Mouse (Mus musculus) hindlimb bud, embryonic 11.5 days (tissue): ENCODE results near the gene 1700020D05Rik.
"Not testable (repeated sequence)": the region's sequence is repeated elsewhere in the genome, so short reads cannot be mapped to it uniquely, and the experiment has no call there.

Experiments
- DNase-seq: peaks from one replicate; pipeline ENCODE4 v3.0.0-alpha.2; 2012; ENCODE audit warnings: low read depth, low spot score; ENCODE audit errors: extremely low spot score

Gene 1700020D05Rik

DNA sequence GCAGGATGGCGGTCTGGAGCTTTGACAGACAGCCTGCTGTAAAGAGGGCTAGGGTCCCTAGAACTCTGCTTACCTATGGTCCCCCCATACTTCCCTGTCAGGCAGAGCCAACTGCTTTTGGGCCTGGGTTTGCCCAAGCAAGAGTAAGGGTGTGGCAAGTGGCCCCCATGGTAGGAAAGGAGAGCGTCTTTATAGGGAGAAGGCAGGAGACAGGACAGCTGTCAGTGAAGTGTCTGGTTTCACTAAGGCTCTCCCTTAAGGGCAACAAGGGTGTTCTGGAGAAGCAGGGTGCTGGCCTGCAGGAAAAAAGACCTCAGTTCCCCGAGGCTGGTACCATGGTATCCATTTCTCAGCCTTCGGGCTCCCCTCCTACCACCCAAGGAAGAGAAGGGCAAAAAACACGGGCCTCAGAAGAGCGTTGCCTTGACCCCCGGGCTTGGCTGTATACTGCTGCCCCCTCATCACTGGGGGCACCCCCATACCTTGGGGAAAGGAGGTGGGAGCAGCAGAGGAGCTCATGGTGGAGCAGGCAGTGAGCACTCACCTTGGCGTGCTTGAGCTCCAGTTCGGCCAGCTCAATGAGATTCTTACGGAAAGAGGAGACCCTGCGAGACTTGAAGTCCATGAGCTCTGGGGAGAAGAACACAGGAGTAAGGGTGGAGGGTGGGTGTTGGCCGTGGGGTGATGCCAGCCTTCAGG is 8.1 kb downstream of the 1700020D05Rik start:
- DNase-seq: no peak

DNA sequence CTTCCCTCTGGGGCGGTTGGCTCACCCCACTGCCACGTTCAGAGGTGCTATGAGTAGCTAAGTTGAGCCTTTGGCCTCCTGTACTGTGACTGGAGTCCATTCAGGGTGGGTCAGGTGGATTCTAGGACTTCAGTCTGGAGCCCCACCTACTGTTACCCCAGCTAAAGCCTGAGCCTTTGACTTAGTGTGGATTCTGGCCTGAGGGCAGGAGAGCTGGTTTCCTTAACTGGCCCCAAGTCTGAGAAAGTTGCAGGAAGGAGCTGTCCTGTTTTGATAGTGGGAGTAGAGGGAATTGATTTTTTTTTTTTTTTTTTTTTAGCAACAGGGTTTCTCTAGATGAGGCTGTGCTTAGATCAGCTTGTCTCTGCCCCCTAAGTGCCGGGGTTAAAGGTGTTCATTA is 9.3 kb downstream of the 1700020D05Rik start:
- no peak for DNase-seq

DNA sequence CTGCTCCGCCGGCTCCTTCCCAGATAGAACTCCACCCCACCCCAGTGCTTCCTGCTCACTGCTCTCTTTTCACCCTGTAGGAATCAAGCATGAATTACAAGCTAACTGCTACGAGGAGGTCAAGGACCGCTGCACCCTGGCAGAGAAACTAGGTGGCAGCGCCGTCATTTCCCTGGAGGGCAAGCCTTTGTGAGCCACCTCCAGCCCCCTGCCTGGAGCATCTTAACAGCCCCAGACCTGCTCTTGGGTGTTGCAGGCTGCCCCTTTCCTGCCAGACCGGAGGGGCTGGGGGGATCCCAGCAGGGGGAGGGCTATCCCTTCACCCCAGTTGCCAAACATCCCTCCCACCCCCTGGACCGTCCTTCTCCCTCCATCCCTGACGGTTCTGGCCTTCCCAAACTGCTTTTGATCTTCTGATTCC is 10.3 kb downstream of the 1700020D05Rik start:
- not testable (repeated sequence) for DNase-seq

DNA sequence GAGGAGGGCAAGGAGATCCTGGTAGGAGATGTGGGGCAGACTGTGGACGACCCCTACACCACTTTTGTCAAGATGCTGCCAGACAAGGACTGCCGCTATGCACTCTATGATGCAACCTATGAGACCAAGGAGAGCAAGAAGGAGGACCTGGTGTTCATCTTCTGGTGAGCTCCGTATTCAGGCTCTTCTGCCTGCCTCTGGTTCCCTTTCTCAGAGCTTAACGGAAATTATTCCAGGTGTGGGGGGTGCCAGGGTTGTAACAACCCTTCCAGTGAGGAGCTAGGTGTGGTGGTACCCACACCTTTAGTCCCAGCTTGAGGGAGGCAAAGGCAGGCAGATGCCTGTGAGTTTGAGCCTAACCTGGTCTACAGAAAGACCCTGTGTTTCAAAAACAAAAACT is 10.9 kb downstream of the 1700020D05Rik start:
- no peak for DNase-seq

DNA sequence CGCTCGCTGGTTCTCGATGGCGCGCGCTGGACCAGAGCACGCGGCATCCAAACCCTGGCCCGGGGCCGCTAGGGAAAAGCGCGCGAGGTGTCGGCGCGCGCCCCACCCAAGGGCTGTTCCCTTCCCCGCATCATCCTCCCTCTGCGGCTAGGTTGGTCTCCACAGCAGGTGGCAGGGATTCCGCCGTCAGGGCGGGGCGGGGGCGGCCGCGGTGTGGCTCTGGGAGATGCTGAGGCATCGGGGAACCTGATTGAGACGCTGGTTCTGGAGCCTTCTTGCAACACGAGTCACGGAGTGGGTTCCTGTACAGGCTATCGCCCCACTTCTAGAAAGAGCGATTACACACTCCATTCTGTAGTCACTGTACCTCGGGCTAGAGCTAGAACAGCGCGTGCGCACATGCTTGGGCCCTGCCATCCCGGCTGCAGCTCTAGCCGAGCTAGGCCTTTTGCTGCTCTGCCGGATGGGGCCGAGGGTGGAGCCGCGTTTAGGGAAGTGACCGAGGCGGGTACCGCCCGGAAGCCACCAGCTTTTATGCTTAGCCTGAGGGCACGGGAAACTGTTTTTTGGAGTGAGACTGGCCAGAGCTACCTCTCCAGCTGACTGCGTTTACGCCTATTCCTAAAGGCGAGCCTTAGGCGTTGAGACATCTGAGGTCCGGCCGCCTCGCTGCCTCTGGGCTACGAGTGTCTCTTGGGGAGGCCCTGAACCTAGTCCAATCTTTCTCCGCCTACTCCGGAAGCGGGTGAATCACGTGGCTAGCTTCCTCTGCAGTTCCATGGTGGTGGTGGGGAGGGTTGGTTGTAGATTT is 12.5 kb downstream of the 1700020D05Rik start:
- DNase-seq: no peak

DNA sequence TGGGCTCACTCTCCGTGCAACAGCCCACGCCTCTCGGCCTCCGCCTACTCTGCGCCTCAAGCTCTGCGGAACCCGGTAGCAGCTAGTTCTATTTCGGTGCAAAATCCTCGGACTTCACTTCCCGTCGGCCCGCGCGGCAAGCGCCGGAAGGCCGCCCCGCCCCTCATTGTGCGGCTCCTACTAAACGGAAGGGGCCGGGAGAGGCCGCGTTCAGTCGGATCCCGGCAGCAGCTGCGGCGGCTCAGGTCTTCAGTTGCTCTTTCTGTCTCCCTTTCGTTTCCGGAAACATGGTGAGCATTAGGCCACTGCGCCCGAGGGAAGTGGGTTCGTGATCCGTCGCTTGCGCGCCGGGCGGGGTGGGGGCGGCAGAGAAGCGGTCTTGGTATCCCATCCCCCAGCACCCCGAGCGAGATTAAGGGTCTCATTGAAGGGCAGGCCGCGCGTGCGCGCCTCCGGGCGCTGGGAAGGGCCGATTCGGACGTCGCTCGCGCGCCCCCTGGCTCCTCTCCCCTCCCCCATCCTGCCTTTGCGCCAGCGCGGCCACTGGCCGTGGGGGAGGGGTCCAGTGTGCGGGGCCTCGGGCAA is 13.2 kb downstream of the 1700020D05Rik start, which contains the start of gene Cfl1:
Cfl1 (plus strand) TSS at position 143 of the 585 bp plus-strand sequence.
- DNase-seq: peak; percentile 88

DNA sequence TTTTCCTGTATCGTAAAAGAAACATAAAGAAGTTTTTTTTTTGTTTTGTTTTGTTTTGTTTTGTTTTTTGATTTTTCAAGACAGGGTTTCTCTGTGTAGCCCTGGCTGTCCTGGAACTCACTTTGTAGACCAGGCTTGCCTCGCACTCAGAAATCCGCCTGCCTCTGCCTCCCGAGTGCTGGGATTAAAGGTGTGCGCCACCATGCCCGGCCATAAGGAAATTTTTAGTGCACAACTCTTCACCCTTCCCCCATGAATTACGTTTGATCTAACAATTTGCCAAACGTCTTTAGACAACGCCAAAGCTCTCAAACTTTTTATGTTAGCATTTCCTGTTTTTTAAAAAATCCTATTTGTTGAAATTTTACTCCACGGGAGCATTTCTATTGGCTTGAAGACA is 13.9 kb downstream of the 1700020D05Rik start:
- not testable (repeated sequence) for DNase-seq

DNA sequence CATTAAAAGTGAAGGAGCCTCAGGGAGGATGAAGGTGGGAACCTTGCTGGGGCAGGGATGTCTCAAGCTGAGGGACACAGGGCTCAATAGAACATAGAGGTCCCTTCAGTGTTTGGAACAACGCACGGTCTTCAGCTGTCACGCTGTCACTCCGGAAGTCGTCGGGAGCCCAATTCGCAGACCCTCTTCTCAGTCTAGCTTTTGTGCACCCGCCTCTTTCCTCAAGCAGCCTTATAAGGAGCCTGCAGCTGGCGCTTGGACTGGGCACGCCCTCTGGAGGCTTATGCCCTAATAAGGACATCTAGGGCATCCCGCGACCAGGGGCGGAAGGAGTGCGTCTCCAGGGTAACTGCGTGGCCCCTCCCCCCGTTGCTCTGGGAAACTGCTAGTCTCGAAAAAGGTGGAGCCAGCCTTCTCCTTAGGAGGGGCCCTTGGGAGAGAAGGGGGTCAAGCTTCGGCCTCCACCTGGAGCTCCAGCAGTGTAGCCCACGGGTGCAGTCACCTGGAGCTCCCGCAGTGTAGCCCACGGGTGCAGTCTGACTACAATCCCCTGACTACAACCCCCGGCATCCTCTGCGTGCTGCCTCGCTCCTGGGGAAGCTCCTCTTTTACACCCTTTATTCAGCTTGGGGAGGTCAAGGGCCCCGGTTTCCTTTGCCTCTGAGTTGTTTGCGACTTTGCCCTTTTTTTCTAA is 14.6 kb downstream of the 1700020D05Rik start:
- peak; percentile 89 for DNase-seq

DNA sequence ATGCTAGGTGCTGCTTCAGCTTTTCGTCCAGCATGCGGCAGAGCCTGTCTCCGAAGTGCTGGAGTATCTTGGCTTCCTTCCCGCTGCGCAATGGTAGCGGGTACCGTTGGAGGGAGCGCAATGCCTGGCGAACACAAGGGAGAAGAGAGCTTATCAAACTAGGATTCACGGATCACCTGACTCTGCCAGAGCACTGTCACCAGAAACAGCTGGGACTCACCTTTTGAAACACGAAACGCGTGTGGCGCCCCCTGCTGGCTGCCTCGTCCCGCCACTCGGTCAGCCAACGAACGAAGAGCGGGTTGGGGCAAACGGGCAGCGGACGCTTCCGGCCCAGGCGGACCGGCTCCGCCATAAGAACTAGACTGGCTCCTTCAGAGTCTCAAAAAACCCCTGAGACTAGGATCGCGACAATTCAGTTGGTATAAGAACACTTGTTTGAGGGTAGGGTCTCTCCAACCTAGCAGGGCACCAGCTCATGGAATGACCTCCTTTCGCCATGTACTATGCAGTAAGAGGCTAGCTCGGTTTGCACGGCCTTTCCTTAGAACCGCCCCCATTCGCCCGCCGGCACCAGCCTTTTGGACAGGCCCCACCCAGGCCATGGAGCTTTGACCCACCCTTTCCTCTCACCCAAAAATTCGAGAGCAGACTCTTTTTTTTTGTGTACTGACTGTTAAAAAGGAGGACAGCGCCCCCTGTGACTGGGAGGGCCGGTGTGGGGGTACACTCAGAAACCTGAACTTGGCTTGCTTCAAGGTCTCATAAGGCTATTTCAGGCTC is 15.6 kb downstream of the 1700020D05Rik start, which contains the start of gene Mus81:
Mus81 (minus strand) TSS at position 635 of the 783 bp plus-strand sequence.
- DNase-seq: peak; percentile 83

DNA sequence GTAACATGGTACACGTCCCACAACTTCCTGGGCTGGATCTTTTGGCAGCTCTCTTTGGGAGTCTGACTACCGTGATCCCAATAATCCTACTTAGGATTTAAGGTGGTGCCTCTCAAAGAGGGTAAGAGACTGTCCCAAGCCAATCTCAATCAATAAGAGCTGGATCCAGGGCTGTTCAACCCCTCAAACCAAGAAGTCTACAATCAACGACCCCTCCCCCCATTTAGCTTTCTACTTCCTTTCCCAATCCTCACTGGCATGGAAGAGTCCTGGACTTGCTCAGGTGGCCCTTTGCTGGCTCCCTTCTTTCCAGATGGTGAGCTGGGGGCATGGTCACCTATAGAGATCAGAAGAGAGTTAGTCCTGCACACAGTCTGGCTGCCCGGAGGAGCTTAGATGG is 16.8 kb downstream of the 1700020D05Rik start:
- no peak for DNase-seq

DNA sequence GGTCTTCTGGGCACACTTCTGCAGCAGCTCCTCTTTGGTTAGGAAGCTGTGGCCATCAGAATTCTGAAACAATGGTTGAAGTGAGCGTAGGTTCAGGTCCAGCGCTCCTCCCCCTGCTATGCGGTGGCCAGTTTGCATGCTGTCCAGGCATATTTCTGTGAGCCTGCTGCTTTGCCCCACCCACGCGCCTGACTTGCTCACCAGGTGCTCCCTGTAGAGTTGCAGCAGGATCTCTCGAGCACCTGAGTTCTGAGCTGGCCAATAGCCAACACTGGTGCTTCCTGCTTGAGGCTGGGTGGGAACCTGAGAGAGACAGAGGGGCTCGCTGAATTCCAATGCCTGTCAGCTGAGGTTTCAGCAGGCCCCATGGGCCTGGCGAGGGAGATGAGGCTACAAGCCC is 17.3 kb downstream of the 1700020D05Rik start:
- DNase-seq: no peak

DNA sequence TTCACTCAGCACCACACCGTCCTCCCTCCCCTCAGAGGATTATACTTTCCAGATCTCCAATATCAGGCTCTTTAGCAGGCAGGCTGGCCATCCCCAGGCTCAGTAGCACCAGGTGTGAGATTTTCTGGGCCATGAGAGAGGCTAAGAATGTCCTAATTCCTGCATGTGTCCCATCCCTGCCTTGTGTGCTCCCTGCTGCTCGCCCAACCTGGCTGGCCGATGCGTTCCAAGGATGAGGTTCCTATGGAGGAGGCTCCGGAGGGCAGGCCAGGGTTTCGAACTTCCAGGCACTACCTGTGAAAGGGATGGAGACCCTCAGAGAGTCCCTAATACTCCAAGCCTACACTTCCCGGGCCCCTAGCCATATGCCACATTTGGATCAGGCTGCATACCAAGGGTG is 17.8 kb downstream of the 1700020D05Rik start:
- DNase-seq: no peak

DNA sequence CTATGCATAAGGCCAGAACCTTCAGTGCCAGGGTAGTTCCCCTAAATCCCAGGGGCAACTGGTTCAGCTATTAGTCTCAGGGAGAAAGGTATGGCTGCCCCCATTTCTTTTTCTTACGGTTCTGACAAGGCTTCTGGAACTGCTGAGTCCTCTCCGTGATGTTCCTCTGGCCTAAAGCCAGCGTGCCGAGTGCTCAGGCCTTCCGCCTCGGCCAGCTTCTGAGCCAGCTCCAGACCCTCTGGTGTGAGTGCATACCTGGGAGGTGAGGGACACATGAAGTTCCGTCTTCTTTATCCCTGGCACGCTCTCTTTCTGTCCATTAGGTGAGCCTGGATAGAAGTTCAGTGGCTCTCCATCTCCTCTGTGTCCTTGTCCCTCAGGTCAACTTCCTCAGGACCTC is 18.2 kb downstream of the 1700020D05Rik start:
- DNase-seq: no peak

DNA sequence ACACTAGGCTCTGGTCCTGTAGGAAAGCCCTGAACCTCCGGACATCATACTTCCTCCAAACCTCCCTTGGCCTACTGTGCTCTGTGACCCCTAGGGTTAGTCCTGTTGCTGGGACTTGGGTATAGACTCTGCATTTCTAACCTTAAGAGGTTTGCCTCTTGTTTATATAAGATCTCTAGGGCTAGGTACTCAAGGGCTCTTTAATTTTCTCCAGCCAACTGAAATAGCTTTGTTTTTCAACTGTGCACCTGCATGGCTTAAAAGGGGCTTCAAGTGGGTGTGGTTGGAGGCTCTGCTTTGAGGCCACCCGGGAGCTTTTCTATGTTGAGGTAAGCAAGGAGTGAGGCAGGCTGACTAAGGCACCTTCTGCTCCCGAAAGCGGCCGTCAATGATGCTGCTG is 19.1 kb downstream of the 1700020D05Rik start:
- DNase-seq: no peak

DNA sequence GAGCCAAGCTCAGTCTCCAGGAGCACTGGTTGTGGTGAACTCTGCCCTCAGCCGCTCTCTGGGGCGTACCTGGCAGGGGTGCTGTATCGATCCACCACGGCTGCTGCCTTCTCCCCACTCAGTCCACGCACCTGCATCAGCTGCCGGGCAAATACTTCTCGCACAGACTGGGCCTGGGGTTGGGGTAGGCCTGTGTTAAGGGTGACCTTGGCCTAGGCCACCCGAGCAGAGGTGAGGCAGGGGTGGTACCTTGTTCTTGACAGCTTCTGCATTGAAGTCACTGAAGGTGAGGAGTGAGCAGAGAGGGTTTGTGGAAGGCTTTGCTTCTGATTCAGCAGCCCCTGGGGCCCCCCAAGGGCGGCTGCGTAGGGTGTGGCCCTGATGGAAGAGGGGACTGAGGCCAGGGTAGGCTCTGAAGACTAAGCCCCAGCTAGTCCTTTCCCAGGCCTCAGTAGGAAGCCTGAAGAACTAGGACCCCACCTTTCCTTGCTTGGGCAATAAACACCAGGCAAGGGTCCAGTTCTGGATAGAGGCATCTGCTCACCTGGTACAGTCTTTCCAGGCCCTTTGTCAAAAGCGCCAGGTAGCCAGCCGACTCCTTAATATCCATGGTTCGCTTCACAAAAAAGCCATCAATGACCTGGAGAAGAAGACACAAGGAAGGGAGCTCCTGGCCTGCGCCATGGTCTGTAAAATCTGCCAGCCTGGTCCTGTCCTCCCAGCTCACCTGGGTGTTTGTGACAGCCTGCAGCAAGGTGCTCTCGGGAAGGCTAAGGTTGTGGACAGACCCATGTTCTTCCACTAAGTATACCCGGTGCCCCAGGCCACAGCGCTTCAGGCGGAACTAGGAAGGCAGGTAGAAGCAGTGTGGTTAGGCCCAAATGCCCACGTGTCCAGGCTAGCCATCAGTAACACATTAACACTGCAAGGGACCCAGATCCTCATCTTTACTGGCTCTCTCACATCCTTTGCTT is 19.9 kb downstream of the 1700020D05Rik start:
- DNase-seq: no peak

DNA sequence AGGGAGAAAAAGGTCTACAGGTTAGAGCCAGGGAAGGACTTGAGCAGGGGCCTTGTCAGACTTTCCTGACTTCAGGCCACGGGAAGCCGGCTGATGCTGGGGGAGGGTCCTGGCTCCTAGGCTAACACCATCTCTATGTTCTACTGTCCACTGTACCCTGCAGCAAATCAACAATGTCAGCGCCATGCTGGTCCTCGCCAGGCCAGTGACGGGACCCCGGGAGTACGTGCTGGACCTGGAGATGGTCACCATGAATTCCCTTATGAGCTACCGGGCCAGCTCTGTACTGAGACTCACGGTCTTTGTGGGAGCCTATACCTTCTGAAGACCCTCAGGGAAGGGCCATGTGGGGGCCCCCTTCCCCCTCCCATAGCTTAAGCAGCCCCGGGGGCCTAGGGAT is 22.2 kb downstream of the 1700020D05Rik start:
- DNase-seq: no peak

DNA sequence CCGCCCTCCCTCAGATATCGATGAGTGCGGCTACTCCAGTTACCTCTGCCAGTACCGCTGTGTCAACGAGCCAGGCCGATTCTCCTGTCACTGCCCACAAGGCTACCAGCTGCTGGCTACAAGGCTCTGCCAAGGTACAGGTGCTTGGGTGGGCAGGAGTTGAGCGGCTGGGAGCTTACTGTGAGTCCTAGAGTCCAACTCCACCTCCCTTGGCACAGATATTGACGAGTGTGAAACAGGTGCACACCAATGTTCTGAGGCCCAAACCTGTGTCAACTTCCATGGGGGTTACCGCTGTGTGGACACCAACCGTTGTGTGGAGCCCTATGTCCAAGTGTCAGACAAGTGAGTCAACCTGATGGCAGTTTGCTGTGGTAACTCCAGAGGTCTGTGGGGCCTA is 23.6 kb downstream of the 1700020D05Rik start:
- DNase-seq: no peak

DNA sequence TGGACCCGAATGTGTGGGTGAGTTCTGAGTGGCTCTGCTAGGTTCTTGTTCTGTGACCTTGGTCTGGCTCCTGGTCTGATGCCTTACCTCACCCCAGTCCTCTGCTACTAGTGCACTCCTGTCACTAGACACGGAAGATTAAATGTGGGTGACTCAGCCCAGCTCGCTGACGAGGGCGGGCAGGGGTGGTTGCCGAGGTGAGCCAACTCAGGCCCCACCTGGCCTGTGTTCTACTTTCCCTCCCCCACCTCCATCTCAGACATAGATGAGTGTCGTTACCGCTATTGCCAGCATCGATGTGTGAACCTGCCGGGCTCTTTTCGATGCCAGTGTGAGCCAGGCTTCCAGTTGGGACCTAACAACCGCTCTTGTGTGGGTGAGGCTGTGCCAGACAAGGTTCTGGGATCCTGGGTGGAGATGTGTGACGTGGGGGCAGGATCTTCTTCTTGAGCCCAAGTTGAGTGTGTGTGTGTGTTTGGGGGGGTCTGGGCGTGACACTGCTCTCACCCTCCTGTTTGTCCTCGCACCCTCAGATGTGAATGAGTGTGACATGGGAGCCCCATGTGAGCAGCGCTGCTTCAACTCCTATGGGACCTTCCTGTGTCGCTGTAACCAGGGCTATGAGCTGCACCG is 25.8 kb downstream of the 1700020D05Rik start:
- DNase-seq: no peak
